Mouse (Mus musculus) heart, postnatal 0 days (tissue): ENCODE data around the gene Kif24. TPM values are rescaled to one million over a fixed set of nuclear protein-coding genes. Genes with fewer than 3 reads are reported as not detected.

Experiments used
- ATAC-seq: fragments of 200-750 bp; cut with Nextera tagmentation; 2 replicates; pipeline ENCODE4 v1.8.0; 2017; ENCODE audit warnings: low read depth, moderate number of reproducible peaks, moderate library complexity; ENCODE audit not compliant: insufficient read depth
- DNase-seq: peaks from one replicate; pipeline ENCODE4 v3.0.0-alpha.2; 2016; ENCODE audit warnings: low spot score
- H3K27ac ChIP-seq: fragments of 300-500 bp; sonication (generic); 2 replicates; pipeline ENCODE4 v1.5.1; 2014; ENCODE audit warnings: low read depth, mild to moderate bottlenecking
- H3K27me3 ChIP-seq: fragments of 300-500 bp; sonication (generic); 2 replicates; pipeline ENCODE4 v1.6.1; 2014; ENCODE audit warnings: low read length, mixed read lengths; ENCODE audit not compliant: control insufficient read depth, insufficient read depth
- H3K36me3 ChIP-seq: fragments of 300-500 bp; sonication (generic); replicated peaks from 2 replicates; pipeline ENCODE4 v1.6.1; 2014; ENCODE audit warnings: low read length, mixed read lengths; ENCODE audit not compliant: control insufficient read depth, insufficient read depth
- H3K4me1 ChIP-seq: fragments of 300-500 bp; sonication (generic); 2 replicates; pipeline ENCODE4 v1.6.1; 2014; ENCODE audit warnings: antibody characterized with exemption; ENCODE audit not compliant: control insufficient read depth, insufficient read depth
- H3K4me2 ChIP-seq: fragments of 300-500 bp; sonication (generic); 2 replicates; pipeline ENCODE4 v1.6.1; 2014; ENCODE audit warnings: low read depth, mild to moderate bottlenecking, low read length, moderate library complexity
- H3K4me3 ChIP-seq: fragments of 300-500 bp; sonication (generic); 2 replicates; pipeline ENCODE4 v1.5.1; 2014; ENCODE audit warnings: low read depth, low read length
- H3K9ac ChIP-seq: fragments of 300-500 bp; sonication (generic); replicated peaks from 2 replicates; pipeline ENCODE4 v1.6.1; 2014; ENCODE audit warnings: low read depth, low read length, mixed read lengths
- H3K9me3 ChIP-seq: fragments of 300-500 bp; sonication (generic); replicated peaks from 2 replicates; pipeline ENCODE4 v1.6.1; 2016; ENCODE audit warnings: low read length; ENCODE audit not compliant: control insufficient read depth
- CTCF ChIP-seq: IDR thresholded peaks from 2 replicates; pipeline ENCODE4 v1.5.1; 2016; ENCODE audit warnings: antibody characterized with exemption, control low read depth, low read depth
- EP300 ChIP-seq: IDR thresholded peaks from 2 replicates; pipeline ENCODE4 v1.6.1; 2016; ENCODE audit warnings: antibody characterized with exemption, low read depth
- WGBS: fragments of 180-500 bp; shearing (Covaris S2); extraction: QIAGEN DNeasy Blood & Tissue Kit; methylation state at CpG from one replicate; pipeline ENCODE4 v1.1.7; 2014; 5-methylcytosine and 5-hydroxymethylcytosine counted together
- polyA plus RNA-seq: library from polyadenylated mRNA; unstranded; fragments of >200 nt; fragmentation: Nextera tagmentation; extraction: Ambion mirVana; gene quantifications from 2 replicates; pipeline ENCODE4 v1.2.1, GENCODE M21; 2015
- total RNA-seq: library from RNA; depleted of rRNA; stranded (reverse); fragments of >200 nt; gene quantifications from 2 replicates; pipeline ENCODE4 v1.2.3, GENCODE M21; 2014; ENCODE audit warnings: low replicate concordance

Gene Kif24
- total and polyA plus RNA-seq, 2 experiments from 2014 or later = 1.4 to 3.4 TPM

DNA sequence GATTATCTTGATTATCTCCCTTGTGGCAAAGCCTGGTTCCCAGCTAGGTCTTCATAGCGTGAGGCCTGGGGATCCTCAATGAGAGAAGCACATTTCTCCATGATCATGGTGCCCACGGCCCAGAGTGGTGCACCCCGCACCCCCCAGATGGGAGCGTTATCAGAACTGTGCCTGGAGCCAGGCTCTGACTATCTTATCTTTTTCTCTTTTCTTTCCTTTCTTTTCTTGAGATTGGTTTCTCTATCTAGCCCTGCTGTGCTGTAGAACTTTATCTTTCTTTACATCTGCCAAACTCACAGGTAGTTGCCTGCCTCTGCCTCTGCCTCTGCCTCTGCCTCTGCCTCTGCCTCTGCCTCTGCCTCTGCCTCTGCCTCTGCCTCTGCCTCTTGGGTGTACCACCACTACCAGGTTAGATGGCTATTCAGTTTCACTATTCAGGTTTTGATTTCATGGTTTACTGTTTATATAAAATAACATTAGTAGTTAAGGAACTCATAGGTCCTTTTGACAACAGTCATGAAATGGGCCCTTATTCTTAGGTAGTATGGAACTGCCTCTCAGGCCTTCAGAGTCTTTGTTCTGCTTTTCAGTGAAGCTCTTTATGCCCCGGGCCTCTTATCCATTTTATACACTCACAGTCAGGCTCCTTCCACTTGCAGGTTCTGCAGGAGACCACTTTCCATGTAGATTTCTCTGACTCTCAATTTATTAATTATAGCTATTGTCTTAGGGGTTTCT is 83.3 kb downstream of the Kif24 start:
- peaks cover 42% of the 10 kb centered on the region for H3K36me3 ChIP-seq
- no peak overlapping the region for H3K27ac ChIP-seq
- WGBS = 87% methylated on average over 5 of the region's 5 CpGs
- H3K9ac ChIP-seq = no peak overlapping the region
- H3K4me2 ChIP-seq = no peak overlapping the region
- H3K4me3 ChIP-seq = no peak overlapping the region
- no peaks in the 10 kb centered on the region for H3K9me3 ChIP-seq
- DNase-seq = no peak
- ATAC-seq = no peak
- no peaks in the 10 kb centered on the region for H3K27me3 ChIP-seq
- TF ChIP-seq EP300 (no peak), CTCF (no peak)
- no peaks in the 10 kb centered on the region for H3K4me1 ChIP-seq

DNA sequence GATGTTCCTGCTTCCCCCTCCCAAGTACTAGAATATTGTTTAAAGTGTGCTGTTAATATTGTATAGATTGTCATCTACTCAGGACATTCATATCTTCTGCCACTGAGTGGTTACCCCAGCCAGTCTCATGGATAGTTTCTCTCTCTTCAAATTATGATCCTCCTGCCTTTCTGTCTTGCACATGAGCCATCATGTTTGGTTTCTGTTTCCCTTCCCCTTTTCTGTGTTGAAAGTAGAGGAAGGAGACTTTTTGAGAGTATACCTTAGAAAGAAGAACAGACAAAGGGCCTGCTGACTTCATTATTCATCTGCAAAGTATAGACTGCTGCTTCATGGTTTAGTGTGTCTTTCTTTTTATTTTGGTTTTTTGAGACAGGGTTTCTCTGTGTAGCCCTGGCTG is 87.1 kb downstream of the Kif24 start:
- no peak overlapping the region for H3K4me2 ChIP-seq
- DNase-seq = no peak
- no peak overlapping the region for H3K9ac ChIP-seq
- ATAC-seq = no peak
- no peaks in the 10 kb centered on the region for H3K4me1 ChIP-seq
- no peaks in the 10 kb centered on the region for H3K27me3 ChIP-seq
- peaks cover 70% of the 10 kb centered on the region for H3K36me3 ChIP-seq
- TF ChIP-seq CTCF (no peak), EP300 (no peak)
- H3K27ac ChIP-seq = no peak overlapping the region
- H3K9me3 ChIP-seq = no peaks in the 10 kb centered on the region
- H3K4me3 ChIP-seq = no peak overlapping the region

DNA sequence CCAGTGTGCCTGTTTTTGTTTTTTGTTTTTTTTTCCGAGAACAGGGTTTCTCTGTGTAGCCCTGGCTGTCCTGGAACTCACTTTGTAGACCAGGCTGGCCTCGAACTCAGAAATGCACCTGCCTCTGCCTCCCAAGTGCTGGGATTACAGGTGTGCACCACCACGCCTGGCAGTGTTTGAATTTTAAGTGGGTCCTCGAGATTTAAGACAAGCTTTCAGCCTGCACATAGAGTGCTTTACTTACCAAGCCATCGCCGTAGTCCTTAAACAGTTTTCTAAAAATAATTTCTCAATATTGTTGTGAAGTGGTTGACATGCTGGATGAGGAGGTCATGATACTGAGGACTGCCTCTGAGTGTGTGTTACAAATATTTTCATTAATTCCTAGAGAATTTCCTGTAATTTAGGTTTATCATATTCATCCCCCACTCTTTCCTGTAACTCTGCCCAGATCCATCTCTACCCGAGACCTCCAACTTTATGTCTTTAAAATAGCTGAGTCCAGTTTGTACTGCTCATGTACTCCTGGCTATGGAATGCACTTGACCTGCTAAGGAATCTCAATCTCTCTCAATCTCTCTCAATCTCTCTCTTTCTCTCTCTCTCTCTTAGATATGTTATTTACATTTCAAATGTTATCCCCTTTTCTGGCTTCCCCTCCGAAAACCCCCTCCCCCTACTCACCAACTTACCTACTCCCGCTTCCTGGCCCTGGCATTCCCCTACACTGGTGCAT is 94.8 kb downstream of the Kif24 start:
- H3K9me3 ChIP-seq = no peaks in the 10 kb centered on the region
- no peak overlapping the region for H3K9ac ChIP-seq
- no peaks in the 10 kb centered on the region for H3K4me1 ChIP-seq
- no peak for ATAC-seq
- TF ChIP-seq CTCF (no peak), EP300 (no peak)
- no peaks in the 10 kb centered on the region for H3K27me3 ChIP-seq
- no peak for DNase-seq
- 62% methylated on average over 9 of the region's 9 CpGs for WGBS
- H3K4me3 ChIP-seq = no peak overlapping the region
- no peak overlapping the region for H3K27ac ChIP-seq
- H3K4me2 ChIP-seq = no peak overlapping the region
- H3K36me3 ChIP-seq = peaks cover 43% of the 10 kb centered on the region

DNA sequence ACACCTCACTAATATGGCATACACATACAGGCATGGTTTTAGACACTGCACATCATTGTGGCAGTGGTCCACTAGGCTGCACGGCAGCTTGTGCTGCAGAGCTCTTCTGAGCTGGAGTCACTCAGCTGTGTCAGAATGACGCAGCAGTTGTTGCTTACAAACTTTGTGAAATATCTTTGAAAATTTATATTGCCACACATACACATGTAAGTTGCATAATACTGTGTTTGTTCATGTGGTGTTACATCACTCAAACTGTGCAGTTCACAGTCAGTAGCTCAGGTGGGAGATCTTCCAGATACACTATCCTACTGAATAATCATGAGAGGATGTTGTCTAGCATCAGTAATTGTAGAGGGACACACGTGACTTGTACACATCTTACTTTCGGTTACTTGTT is 96.5 kb downstream of the Kif24 start:
- H3K36me3 ChIP-seq = peaks cover 31% of the 10 kb centered on the region
- no peak overlapping the region for H3K4me2 ChIP-seq
- ATAC-seq (no peak), DNase-seq (no peak)
- H3K4me1 ChIP-seq = no peaks in the 10 kb centered on the region
- H3K4me3 ChIP-seq = no peak overlapping the region
- H3K27ac ChIP-seq = no peak overlapping the region
- no peaks in the 10 kb centered on the region for H3K9me3 ChIP-seq
- TF ChIP-seq CTCF = no peak
- no peak for TF ChIP-seq EP300
- no peaks in the 10 kb centered on the region for H3K27me3 ChIP-seq
- H3K9ac ChIP-seq = no peak overlapping the region
- 85% methylated on average over 4 of the region's 4 CpGs for WGBS

DNA sequence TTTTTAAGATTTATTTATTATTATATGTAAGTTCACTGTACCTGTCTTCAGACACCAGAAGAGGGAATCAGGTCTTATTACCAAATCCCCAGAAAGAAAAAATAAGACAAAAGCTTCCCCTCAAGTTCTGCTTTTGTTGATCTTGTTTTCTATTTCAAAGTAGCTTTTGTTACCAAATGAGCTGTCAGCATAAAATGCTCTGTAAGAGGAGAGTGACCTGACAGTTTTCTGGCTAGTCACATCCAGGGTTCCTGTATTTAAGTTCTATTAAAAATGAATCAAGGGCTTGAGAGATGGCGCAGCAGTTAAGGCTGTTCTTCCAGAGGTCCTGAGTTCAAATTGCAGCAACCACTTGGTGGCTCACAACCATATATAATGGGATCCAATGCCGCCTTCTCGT is 103.6 kb downstream of the Kif24 start:
- WGBS = 94% methylated on average over 3 of the region's 3 CpGs

More for the DNA sequence above, 103.6 kb downstream of the Kif24 start:
- Histone ChIP-seq H3K9me3 (no peaks in the 10 kb centered on the region), H3K36me3 (no peaks in the 10 kb centered on the region; the same call in 1 of the 2 replicates), H3K9ac (no peak overlapping the region), H3K4me3 (no peak overlapping the region), H3K4me1 (no peaks in the 10 kb centered on the region), H3K4me2 (no peak overlapping the region), H3K27me3 (no peaks in the 10 kb centered on the region), H3K27ac (no peak overlapping the region)
- no peak for DNase-seq
- ATAC-seq = no peak
- TF ChIP-seq CTCF = no peak
- no peak for TF ChIP-seq EP300
